Comparison of ENCODE assay signal across 17 mouse cellular contexts in genomic region chr5:106257179-106257578, GRCm38 (mm10).
"Had no signal": no experiment of that assay in that cellular context is flagged by ENCODE, and none has a peak within 500 bp of the region (broad histone marks: within the 10 kb centered on the region; RNA-seq: fewer than 3 reads in every experiment).

No protein-coding gene starts in this region.

- H3K9me3 ChIP-seq: kidney, embryonic 15.5 days; limb, embryonic 12.5 days; limb, embryonic 15.5 days; midbrain, embryonic 13.5 days had no signal

- H3K4me2 ChIP-seq: kidney, embryonic 15.5 days; limb, embryonic 12.5 days; limb, embryonic 15.5 days; liver, embryonic 11.5 days; lung, embryonic 14.5 days; midbrain, embryonic 13.5 days had no signal

- H3K9ac ChIP-seq: kidney, embryonic 15.5 days; limb, embryonic 12.5 days; limb, embryonic 15.5 days; liver, embryonic 14.5 days; liver, postnatal 0 days; lung, embryonic 14.5 days; midbrain, embryonic 13.5 days had no signal

- ATAC-seq: liver, postnatal 0 days; lung, postnatal 0 days; midbrain, embryonic 13.5 days had no signal

- H3K27me3 ChIP-seq: kidney, embryonic 15.5 days; limb, embryonic 12.5 days; limb, embryonic 15.5 days; midbrain, embryonic 13.5 days had no signal

- H3K36me3 ChIP-seq: kidney, embryonic 15.5 days; limb, embryonic 12.5 days; limb, embryonic 15.5 days; midbrain, embryonic 13.5 days had no signal

- H3K4me1 ChIP-seq: limb, embryonic 12.5 days; limb, embryonic 15.5 days; midbrain, embryonic 13.5 days had no signal

- H3K4me3 ChIP-seq: kidney, embryonic 15.5 days; left cerebral cortex, adult 2 months; limb, embryonic 12.5 days; limb, embryonic 15.5 days; midbrain, embryonic 13.5 days had no signal

- H3K27ac ChIP-seq: kidney, embryonic 15.5 days; left cerebral cortex, adult 2 months; limb, embryonic 12.5 days; limb, embryonic 15.5 days; liver, embryonic 14.5 days; macrophage; midbrain, embryonic 13.5 days had no signal

- DNase-seq: kidney, postnatal 10 days; kidney, postnatal 36 days; layer of hippocampus, postnatal 36 days; left cerebral cortex, postnatal 4 days; liver, postnatal 0 days; lung, embryonic 14.5 days; thymus, adult 18-20 months; thymus, postnatal 36 days had no signal
